Mouse (Mus musculus) duodenum, adult 2 months (tissue): ENCODE data around the gene Arf1. TPM values are rescaled to one million over a fixed set of nuclear protein-coding genes. Genes with fewer than 3 reads are reported as not detected.

Experiments used
- polyA plus RNA-seq: library from polyadenylated mRNA; depleted of rRNA; stranded (reverse); fragments of >200 nt; gene quantifications from 2 replicates; pipeline ENCODE4 v1.2.3, GENCODE M21; 2012; ENCODE audit warnings: low replicate concordance; rRNA removed

Gene Arf1
- 533 and 842 TPM in 2 replicates for polyA plus RNA-seq

DNA sequence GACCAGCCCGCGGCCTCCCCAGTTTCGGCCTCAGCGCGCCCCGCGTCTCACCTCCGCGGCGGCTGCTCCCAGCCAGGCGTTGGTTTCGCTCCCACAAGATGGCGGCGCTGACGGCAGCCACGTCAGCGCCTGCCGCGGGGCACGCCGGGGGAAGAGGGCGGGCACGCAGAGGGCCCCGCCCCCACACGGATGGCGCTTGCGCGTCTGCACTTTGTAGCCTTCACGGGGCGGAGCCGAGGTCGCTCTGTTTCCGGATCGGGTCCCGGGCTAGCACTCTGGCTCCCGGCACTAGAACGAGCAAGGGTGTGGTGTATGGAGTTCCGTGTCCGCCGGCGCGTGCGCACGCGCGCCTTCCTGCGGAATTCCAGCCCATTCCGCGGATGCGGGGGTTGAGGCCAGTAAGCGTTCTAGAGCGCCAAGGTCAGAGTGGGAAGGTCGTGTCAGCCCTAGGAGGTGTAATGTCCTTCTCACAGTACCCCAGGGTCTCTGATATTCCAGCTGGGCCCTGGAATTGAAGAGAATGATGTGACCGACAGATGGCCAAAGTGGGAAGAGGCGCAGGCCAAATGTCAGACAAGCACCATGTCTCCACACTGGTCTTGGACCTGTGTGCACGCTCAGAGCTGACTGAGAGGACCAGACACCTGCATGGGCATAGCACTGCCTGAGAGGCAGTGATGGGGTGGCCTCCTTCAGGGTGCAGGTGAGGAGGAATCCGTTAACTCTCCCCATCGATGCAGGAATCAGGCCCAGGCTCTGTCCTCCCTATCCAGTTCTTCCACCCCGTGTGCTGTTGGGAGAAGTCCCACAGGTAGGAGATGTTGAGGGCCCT lies at the start of gene Arf1:
Arf1 (minus strand) TSS at position 149 of the 832 bp plus-strand sequence.

DNA sequence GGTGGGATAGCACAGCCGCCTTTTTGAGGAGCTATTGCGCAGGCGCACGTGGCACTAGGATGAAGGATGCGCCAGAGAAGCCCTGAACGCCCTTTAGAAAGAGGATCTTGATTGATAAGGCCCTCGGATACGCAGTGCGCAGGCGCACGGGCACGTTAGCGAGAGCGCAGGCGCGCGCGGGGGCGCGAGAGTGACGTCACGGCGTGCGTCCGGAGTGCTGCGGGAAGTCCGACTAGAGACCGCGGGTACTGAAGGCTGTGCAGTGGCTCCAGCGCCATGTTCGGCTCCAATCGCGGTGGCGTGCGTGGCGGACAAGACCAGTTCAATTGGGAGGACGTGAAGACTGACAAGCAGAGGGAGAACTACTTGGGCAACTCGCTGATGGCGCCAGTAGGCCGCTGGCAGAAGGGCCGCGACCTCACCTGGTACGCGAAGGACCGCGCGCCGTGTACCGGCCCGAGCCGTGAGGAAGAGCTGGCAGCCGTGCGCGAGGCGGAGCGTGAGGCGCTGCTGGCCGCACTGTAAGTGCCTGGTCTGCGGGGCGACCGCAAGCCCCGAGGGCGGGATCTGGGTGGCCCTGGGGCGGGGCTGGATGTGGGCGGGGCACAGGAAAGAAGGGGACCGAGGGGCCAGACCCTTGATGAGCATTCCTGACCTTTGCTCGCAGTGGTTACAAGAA lies 19.8 kb downstream of the Arf1 start, which contains the start of gene 2310033P09Rik:
2310033P09Rik (plus strand) TSS at position 169 of the 679 bp plus-strand sequence.

DNA sequence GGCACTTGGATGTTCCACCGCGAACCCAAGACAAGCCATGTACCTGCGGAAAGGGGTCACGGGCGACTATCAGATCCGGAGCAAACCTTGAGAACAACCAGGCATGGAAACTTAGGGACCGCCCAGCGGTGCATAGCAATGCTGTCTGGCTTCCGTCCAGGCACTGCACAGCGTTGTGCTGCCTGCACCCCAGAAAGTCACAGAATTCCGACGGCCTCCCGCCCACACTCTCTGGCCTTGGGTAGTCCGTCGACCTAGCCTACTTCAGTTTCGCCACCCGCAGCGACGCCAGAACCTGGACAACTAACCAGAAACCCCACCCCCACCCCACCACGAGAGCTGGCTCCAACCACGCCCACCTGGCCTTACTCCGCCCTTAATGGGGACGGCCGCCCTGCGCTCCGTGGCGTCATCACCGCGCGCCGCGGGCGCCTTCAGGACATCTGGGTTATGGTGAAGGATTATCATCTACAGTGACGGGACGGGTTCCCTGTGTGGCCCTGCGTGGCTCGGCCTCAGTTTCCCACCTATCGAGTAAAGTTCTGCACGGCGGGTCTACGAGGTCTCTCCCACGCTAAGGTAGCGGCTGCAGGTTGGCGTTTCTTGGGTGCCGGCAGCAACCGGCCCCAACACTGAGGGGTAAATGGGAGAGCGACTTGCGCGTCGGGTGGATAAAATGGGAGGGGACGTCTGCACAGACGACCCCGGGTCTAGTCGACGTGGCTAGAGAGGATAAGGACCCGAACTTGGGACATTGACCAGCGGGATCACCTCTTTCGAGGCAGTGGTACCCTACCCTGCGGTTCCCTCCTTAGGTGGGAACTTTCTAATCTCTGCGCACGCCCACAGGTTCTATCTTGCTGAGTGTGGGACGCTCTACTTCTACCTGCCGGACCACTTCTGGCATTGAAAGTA lies 25.7 kb downstream of the Arf1 start, which contains the start of gene Mrpl55:
Mrpl55 (plus strand) TSS at position 406 of the 915 bp plus-strand sequence.

DNA sequence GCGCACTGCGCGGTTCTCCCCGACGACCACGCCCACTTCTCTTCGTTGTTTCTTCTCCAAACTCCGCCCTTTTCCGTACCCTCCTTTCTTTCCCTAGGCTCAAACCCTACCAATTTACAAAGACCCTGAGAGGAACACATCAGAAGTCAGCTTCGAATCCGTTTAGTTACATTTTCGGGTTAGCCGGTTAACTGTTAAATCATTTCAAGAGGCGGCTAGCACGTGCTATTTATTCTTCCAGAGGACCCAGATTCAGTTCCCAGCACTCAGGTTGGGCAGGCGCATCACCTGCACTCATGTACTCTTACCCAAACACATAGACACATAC lies 36.0 kb downstream of the Arf1 start, which contains the start of gene Guk1:
Guk1 (minus strand) TSS at position 154 of the 328 bp plus-strand sequence.

DNA sequence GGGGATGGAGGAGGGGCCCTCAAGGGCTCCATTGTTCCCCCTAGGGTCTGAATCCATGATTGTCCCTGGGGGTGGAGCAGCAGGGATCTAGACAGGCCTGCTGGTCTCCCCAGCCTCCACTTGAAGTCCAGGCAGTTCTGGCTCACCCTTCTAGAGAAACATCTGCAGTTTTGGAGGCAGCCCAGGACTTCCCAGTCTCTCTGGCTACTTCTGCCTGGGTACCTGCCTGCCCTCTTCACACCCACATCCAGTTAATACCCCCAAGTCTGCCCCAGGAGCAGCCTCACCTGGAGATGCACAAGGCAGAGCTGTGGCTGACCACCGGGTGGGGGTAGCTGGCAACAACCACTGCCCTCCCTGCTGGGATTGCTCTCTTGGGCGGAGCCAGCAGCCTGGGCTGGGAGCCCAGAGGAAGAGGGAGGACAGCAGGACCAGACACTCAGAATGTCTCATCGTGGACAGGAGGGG lies 45.2 kb downstream of the Arf1 start, which contains the start of gene Gjc2:
Gjc2 (minus strand) TSS at position 350 of the 468 bp plus-strand sequence.

DNA sequence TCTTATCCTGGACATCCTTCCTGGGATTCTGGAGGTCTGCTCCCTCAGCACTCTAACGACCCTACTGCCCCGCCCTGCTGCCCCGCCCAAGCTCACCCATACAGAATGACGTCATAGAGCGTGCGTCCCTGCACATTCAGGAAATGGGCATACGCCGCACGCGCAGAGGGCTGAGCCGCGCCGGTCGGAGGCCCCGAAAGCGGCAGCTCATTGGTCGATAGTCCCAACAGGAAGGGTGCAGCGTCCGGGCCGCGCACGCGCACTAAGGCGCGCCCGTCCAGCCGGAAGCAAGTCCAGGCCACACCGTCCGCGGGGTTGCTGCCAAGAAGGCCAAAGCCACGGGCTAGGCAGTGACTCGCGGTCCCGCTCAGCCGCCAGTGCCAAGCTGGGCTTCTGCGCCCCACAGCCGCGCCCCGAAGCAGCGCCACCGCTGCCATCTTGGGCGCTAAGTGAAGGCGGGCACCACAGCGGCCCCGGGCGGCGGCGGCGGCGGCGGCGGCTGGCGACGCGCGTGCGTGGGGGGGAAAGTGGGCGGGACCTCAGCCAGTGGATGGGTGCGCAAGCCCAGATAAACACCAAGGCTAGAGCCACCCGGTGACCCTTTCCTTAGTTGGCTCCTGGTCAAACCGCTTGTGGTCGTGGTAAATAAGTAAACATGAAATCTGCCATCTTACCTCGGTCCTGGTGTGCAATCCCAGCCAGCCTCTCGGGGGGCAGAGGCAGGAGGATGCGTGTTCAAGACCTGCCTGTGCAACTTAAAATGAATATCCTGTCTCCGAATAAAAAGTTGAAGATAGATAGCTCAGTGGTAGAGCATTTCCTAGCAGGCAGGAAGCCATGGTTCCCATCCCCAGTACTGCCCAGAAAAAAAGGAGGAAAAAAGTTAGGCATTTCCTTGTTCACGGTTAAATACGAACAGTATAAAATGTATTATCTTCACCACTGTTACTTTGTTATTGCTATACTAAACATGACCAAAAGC lies 64.5 kb downstream of the Arf1 start, which contains the start of gene Iba57:
Iba57 (minus strand) TSS at position 485 of the 982 bp plus-strand sequence.

Other genes with a start within 250 kb of the Arf1 start
- 0.83 and 1.4 TPM in 2 replicates for gene Obscn, start 91.9 kb downstream of the Arf1 start, polyA plus RNA-seq
- 8.6 and 9.0 TPM in 2 replicates for gene Iba57, start 64.5 kb downstream of the Arf1 start, polyA plus RNA-seq
- 6.8 and 8.6 TPM in 2 replicates for gene Gjc2, start 45.1 kb downstream of the Arf1 start, polyA plus RNA-seq
- gene Guk1, start 36.1 kb downstream of the Arf1 start, polyA plus RNA-seq: 176 and 182 TPM in 2 replicates
- 47.1 and 64.4 TPM in 2 replicates for gene Mrpl55, start 25.8 kb downstream of the Arf1 start, polyA plus RNA-seq
- 9.3 and 15.0 TPM in 2 replicates for gene 2310033P09Rik, start 19.9 kb downstream of the Arf1 start, polyA plus RNA-seq
- not detected in 2 replicates for gene Wnt3a, start 62.5 kb upstream of the Arf1 start, polyA plus RNA-seq
- 1.3 and 1.6 TPM in 2 replicates for gene Wnt9a, start 78.7 kb upstream of the Arf1 start, polyA plus RNA-seq
- gene Prss38, start 147.4 kb upstream of the Arf1 start, polyA plus RNA-seq: not detected in 2 replicates
- gene Jmjd4, start 221.8 kb upstream of the Arf1 start, polyA plus RNA-seq: 1.6 and 2.4 TPM in 2 replicates
- 11.9 and 12.5 TPM in 2 replicates for gene Snap47, start 222.9 kb upstream of the Arf1 start, polyA plus RNA-seq
- gene Zfp867, start 244.2 kb upstream of the Arf1 start, polyA plus RNA-seq: 0.04 TPM in 1 of 2 replicates, not detected in the other